Mouse (Mus musculus) G1E-ER4 (cell line): ENCODE results near the gene Klrb1b. TPM values are rescaled to one million over a fixed set of nuclear protein-coding genes. Genes with fewer than 3 reads are reported as not detected.

ENCODE experiments used
- GATA1 ChIP-seq: IDR thresholded peaks from one replicate; pipeline ENCODE4 v1.8.0; 2012; ENCODE audit warnings: low read length, inconsistent platforms
- polyA plus RNA-seq: library from polyadenylated mRNA; stranded (reverse); fragments of >175 nt; gene quantifications from 2 replicates; pipeline ENCODE4 v1.2.3, GENCODE M21; 2012

Klrb1b gene
- polyA plus RNA-seq, 1 experiment: not detected

DNA sequence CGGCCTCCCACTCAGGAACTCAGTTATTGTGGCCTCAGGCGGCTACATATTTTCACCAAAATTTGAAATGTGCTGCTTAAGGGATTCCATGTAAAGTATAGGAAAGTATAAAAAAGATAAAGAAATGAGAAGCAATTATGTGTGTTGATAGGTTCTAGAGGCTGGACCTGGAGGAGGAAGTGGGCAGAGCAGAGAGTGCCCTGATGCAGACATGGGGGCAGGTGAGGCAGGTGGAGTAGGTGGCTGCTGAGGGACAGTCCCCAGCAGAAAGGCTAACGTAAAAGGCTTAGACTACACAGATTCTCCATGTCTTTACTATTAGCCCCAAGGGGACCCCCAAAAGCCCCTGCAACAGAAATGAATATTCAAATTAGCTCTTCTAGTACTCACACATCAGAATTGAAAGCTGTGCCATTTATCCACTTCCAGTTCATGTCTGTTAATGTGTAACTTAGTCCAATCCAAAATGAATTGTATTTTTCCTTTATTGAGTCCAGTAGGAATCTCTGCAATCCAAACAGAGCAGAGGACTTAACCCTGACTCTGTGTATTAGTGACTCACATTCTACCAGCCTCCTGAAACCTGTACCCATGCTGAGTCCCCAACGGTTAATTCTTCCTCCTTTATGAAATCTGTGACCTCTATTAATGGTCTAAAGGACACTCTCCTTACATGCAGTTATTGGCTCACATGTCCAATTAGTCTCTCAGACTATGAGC, 7.9 kb downstream of the Klrb1b start:
- TF ChIP-seq GATA1: no peak

GRCm38 (mm10) chr6:128808532-128808931, 17.6 kb downstream of the Klrb1b start:
- TF ChIP-seq GATA1: no peak

- no peak for TF ChIP-seq GATA1
Observed at GRCm38 (mm10) chr6:128807021-128807420, 19.1 kb downstream of the Klrb1b start.

DNA sequence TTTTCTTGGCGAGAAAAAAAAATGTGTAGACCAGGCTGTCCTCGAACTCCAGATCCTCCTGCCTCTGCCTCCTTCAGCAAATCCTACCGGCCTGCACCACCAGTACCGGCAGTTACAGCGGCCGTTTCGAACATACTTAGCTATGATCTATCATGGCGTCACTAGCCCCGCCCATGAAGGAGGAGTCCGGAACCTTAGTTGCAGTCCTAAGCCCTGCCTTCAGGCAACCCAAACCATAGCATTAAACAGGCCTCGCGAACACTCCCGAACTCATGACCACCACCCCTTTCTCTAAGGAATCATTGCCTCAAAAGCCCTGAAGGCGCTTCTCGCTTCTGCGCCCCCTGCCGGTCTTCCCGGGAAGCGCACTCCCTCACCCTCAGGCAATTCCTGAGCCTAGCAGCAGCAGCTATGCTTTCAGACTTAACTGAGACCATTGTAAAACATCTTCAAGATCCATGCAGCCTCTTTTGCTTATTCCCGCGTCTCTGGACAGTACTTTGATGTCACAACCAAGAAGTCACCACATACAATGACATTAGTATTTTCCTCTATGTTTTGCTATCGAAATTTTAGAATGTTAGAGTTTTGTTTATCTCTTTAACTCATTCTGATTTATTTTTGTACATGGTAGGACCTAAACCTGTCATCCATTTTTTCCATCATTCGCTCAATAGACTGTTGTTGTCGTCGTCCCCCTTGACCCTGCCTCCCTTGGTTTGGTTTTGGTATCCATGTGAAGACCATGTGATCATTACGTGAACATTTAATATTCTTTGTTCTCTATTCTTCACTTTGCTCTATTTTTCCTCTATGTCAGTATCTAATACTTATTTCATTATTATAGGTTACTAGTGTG, 22.9 kb downstream of the Klrb1b start:
- no peak for TF ChIP-seq GATA1

GRCm38 (mm10) chr6:128802557-128802956, 23.6 kb downstream of the Klrb1b start:
- TF ChIP-seq GATA1: no peak

DNA sequence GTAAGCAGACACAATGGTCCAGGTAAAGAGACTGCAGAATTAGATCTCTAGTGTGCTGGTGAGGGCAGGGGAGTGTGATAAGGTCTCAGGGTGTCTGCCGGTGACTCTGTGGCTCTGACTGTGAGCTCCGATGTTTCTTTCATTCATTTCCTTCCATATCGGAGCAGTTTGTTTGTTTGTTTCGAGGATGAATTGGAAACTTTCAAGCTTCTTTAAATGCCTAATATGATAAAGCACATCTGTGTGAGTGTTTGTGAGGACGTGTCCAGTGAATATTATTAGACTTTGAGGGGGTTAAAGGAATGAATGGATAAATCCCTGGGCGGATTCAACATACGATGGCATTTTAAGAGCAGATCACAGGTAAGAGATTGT, 26.2 kb downstream of the Klrb1b start:
- no peak for TF ChIP-seq GATA1

- no peak for TF ChIP-seq GATA1
Observed at GRCm38 (mm10) chr6:128797936-128798771, 28.0 kb downstream of the Klrb1b start.

DNA sequence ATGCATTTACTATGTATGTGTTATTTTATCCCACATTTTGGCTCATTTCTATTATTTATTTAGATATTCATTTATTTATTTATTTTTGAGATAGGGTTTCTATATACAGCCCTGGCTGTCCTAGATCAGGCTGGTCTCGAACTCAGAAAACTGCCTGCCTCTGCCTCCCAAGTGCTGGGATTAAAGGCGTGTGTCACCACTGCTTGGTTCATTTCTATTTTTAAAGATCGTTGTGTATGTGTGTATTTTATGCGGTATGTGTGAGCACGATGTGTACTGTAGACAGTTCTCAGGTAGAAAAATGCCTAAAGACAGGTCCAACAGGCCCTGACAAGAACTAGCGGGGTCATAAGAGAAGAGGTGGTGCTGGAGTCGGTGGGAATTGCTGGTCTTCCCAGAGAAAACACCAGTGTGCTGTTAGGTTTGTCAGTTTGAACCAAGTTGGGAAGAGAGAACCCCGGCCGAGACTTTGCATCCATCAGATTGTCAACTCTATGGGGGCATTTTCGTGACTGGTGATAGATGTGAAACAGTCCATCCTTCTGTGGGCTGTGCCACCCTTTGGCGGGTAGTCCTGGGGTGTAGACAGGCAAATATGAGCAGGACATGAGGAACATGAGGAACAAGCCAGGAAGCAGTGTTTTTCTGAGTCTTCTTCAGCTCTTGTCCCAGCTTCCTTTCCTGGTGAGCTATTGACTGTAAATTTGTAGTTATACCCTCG, 28.8 kb downstream of the Klrb1b start:
- TF ChIP-seq GATA1: no peak

GRCm38 (mm10) chr6:128796321-128796955, 29.7 kb downstream of the Klrb1b start:
- no peak for TF ChIP-seq GATA1

DNA sequence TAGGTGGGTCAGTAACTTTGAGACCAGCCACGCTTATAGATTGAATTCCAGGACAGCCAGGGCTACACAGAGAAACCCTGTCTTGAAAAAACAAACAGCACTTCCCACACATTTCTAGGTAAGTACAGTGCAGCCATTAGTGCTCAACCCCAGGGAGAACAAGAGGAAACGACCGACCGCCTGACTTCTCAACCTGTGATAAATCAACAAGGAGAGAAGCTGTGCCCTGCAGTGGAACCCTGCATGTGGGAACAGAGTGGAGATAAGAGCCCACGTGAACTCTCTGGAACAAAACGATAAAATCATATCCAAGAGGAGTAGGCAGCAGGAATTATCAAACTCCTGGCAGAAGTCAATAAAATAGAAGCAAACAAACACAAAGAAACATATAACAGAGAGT, 32.4 kb downstream of the Klrb1b start:
- TF ChIP-seq GATA1: no peak

DNA sequence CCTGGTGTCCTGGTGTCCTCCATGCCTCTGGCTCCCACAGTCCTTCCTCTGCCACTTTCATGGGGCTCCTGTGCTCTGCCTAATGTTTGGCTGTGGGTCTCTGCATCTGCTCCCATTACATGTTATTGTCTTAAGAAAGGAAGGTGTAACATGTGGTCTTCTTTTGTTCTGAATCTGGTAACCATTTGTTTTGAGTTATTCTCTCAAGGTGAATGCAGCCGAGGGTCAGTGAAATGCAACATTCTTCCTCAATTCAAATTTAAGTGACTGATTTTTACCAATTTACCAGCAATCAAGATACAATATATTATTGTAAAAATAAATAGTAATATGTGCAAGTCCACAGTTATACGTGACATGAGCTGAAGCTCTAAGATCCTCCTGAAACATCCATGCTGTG, 37.0 kb downstream of the Klrb1b start, which contains the start of gene Klrb1c:
Gene Klrb1c, minus strand, starts transcription at position 101 of the 400 bp plus-strand sequence.
- TF ChIP-seq GATA1: no peak

GRCm38 (mm10) chr6:128788517-128788916, 37.6 kb downstream of the Klrb1b start:
- TF ChIP-seq GATA1: no peak

DNA sequence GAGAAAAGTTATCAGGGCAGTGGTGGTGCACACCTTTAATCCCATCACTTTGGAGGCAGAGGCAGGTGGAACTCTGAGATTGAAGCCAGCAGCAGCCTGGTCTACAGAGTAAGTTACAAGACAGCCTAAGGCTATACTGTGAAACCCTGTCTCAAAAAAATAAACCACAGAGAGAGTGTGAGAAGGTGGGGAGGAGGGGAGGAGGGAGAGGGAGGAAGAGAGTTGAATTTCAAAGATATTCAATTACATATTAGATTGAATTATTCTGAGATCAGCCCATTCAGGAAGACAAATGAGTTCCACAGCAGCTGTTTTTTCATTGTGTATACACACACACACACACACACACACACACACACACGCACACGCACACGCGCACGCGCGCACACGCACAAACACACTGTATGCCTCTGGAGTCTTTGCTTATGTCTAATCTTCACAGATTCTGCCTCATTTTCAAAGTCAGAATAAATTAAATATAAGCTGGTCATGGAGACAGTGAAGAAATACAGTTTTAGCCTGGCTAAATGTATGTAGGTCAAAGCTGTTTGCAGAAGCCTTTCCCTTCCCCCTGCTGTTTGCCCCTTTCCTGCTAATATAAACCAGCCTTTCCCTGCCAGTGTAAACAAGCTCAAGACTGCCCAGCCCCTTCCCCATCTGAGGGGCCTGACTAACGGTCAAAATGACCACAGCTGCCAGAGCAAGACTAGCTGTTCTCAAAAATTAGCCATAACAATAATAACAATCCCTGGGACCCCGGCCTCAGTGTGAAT, 56.5 kb downstream of the Klrb1b start:
- TF ChIP-seq GATA1: no peak

DNA sequence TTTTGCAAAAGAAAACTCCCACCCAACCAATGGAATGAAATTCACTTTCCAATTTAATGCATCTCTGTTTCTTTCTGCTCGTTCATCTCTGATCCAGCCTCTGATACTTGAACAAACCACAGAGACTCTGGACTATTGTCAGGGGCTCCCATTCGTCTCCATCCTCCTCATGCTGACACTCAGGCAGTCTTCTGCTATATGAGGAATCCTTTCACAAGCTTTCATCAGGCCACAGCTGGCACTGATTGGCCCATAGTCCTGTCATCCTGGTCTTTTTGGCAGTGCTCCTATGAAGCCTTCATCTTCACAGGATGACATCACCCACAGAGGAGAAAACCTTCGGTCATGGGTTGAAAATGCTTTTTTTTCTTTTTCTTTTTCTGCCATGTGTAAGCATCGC, 58.1 kb downstream of the Klrb1b start:
- TF ChIP-seq GATA1: no peak
